Mouse (Mus musculus): ENCODE measurements around the gene Scrn3. TPM values are rescaled to one million over a fixed set of nuclear protein-coding genes. Genes with fewer than 3 reads are reported as not detected.

Gene Scrn3
- polyA plus RNA-seq, 1 experiment: 3.0 TPM

- Histone ChIP-seq H3K4me1 (ENCODE audit: control insufficient read depth, insufficient read depth, low read length) (peaks cover 5% of the 10 kb centered on the region; the same call in 1 of the 2 replicates), H3K27ac (ENCODE audit: control insufficient read depth, insufficient read depth, low read depth, low read length) (0 out of 2 replicates have a peak within 1 kb of the TSS, but pooled peaks have one; percentile 0), H3K36me3 (ENCODE audit: control insufficient read depth, insufficient read depth, low read length) (no peaks in the 10 kb centered on the region), H3K4me3 (ENCODE audit: control insufficient read depth, low read depth, low read length) (peak within 1 kb of the TSS; percentile 81), H3K27me3 (ENCODE audit: control insufficient read depth, insufficient read depth, low read length) (no peaks in the 10 kb centered on the region)
- TF ChIP-seq POLR2A (IDR thresholded peaks at IDR 0.05; ENCODE audit: control insufficient read depth, low read depth, low read length) (peak; percentile 83), CTCF (IDR thresholded peaks at IDR 0.05; ENCODE audit: control insufficient read depth, insufficient read depth, insufficient replicate concordance, low read depth, low read length) (no peak)
Measured at GRCm38 (mm10) chr2:73386356-73387046, 74.1 kb downstream of the Scrn3 start, which contains the start of gene Gpr155. Gene Gpr155 (minus strand): TSS chr2:73386572.

Other genes with a start within 250 kb of the Scrn3 start
- gene Ola1, start 93.7 kb upstream of the Scrn3 start, polyA plus RNA-seq (2012; rRNA removed): 6.5 and 8.1 TPM in 2 replicates
- gene Sp9, start 40.7 kb upstream of the Scrn3 start, polyA plus RNA-seq (2012; rRNA removed): 0.02 and 0.10 TPM in 2 replicates
- gene Cir1, start 100 bp downstream of the Scrn3 start, polyA plus RNA-seq (2012; rRNA removed): 19.8 and 21.7 TPM in 2 replicates
- gene Gpr155, start 74.0 kb downstream of the Scrn3 start, polyA plus RNA-seq (2012; rRNA removed): 1.1 and 1.4 TPM in 2 replicates
- gene Wipf1, start 217.1 kb downstream of the Scrn3 start, polyA plus RNA-seq (2012; rRNA removed): 0.40 and 0.51 TPM in 2 replicates

Data from testis, adult 2 months (tissue).